8 mouse cellular contexts compared by ENCODE assay signal in genomic region chr4:136143193-136143976, GRCm38 (mm10). TPM values are rescaled to one million over a fixed set of nuclear protein-coding genes. Genes with fewer than 3 reads are reported as not detected.
A peak's percentile ranks its signal among the peaks of the same experiment; 100 is the strongest.
DNase-seq lines count a peak whose midpoint lies in the region; ATAC-seq and TF ChIP-seq lines count a peak whose summit lies in the region.

Id3 (plus strand) TSS chr4:136143497.

- H3K4me3 ChIP-seq in forebrain, embryonic 15.5 days: peak within 1 kb of the TSS; percentile 47
- peak within 1 kb of the TSS; percentile 67 for H3K4me3 ChIP-seq in layer of hippocampus, adult 2 months
- H3K4me3 ChIP-seq in lung, embryonic 16.5 days (ENCODE audit: low read length): peak within 1 kb of the TSS; percentile 72

- no peaks in the 10 kb centered on the region for H3K36me3 ChIP-seq in forebrain, embryonic 15.5 days
- no peaks in the 10 kb centered on the region for H3K36me3 ChIP-seq in lung, embryonic 16.5 days (ENCODE audit: control insufficient read depth, insufficient read depth, low read length)

- DNase-seq in adrenal gland, postnatal 14 days: peak; percentile 98
- DNase-seq in heart, postnatal 36 days: peak; percentile 95 to 96
- peak; percentile 56 to 71 for DNase-seq in layer of hippocampus, adult 2 months (ENCODE audit: low spot score in 2 of 2)
- peak; percentile 95 for DNase-seq in ovary, adult 18-20 months (ENCODE audit: low spot score)
- DNase-seq in thymus, postnatal 0 days (ENCODE audit: low spot score): peak; percentile 94

- intact Hi-C loops in heart, postnatal 36 days (cut with DNase I): loop anchor here (5.0 to 10.0 kb wide), 3 partner anchors 139 to 1341 kb away; partner anchors contain the start of genes Pnrc2 and Zfp46

- peaks cover 25% of the 10 kb centered on the region for H3K27me3 ChIP-seq in forebrain, embryonic 15.5 days
- H3K27me3 ChIP-seq in lung, embryonic 16.5 days (ENCODE audit: control insufficient read depth, insufficient read depth, low read depth, low read length): no peaks in the 10 kb centered on the region

- TF ChIP-seq CTCF in layer of hippocampus, adult 2 months (conservative IDR thresholded peaks at IDR 0.05): no peak

- H3K4me1 ChIP-seq in forebrain, embryonic 15.5 days: peaks cover 61% of the 10 kb centered on the region
- H3K4me1 ChIP-seq in lung, embryonic 16.5 days (replicated peaks; ENCODE audit: control insufficient read depth, insufficient read depth, low read length): peaks cover 66% of the 10 kb centered on the region

- peak within 1 kb of the TSS; percentile 46 for H3K27ac ChIP-seq in forebrain, embryonic 15.5 days (replicated peaks)
- H3K27ac ChIP-seq in layer of hippocampus, adult 2 months: peak within 1 kb of the TSS; percentile 90
- H3K27ac ChIP-seq in lung, embryonic 16.5 days (ENCODE audit: low read length): peak within 1 kb of the TSS; percentile 100

- no peaks in the 10 kb centered on the region for H3K9me3 ChIP-seq in forebrain, embryonic 15.5 days
- no peaks in the 10 kb centered on the region for H3K9me3 ChIP-seq in lung, embryonic 16.5 days (ENCODE audit: control insufficient read depth, low read length)

- H3K4me2 ChIP-seq in forebrain, embryonic 15.5 days (replicated peaks): peak within 1 kb of the TSS; percentile 81
- H3K4me2 ChIP-seq in lung, embryonic 16.5 days (ENCODE audit: low read depth, low read length): peak within 1 kb of the TSS; percentile 67

- WGBS in forebrain, embryonic 15.5 days: 1% methylated on average over 39 of the region's 39 CpGs
- under 1% methylated on average over 39 of the region's 39 CpGs for WGBS in lung, embryonic 16.5 days

- peak within 1 kb of the TSS; percentile 57 for H3K9ac ChIP-seq in forebrain, embryonic 15.5 days (replicated peaks)
- H3K9ac ChIP-seq in lung, embryonic 16.5 days (ENCODE audit: low read length): peak within 1 kb of the TSS; percentile 94

- peak; percentile 77 for ATAC-seq in CD4-positive, CD25-positive, alpha-beta regulatory T cell, adult 4 months
- ATAC-seq in forebrain, embryonic 15.5 days (replicated peaks): peak; percentile 83
- peak; percentile 84 for ATAC-seq in lung, embryonic 16.5 days (ENCODE audit: low read depth)

RNA-seq across cellular contexts. Expression of gene Id3, which starts in this region (rescaled TPM):
- polyA plus RNA-seq in CD4-positive, CD25-positive, alpha-beta regulatory T cell, adult 4 months (2017; shearing (Covaris generic)): 100 to 1,000 TPM; 388 to 433 TPM
- total RNA-seq in adrenal gland, postnatal 14 days (2021): 91.3 and 98.0 TPM in 2 replicates
- 87.3 and 98.1 TPM in 2 replicates for polyA plus RNA-seq in forebrain, embryonic 15.5 days (2015; fragmentation: Nextera tagmentation; extraction: Ambion mirVana)
- 10 to 100 TPM; 58.1 to 63.9 TPM for total RNA-seq in heart, postnatal 36 days (2021)
- 10 to 100 TPM; 45.1 to 47.4 TPM for total RNA-seq in layer of hippocampus, adult 2 months (2021)
- 560 and 561 TPM in 2 replicates for polyA plus RNA-seq in lung, embryonic 16.5 days (2015; fragmentation: Nextera tagmentation; extraction: Ambion mirVana)
- 262 and 327 TPM in 2 replicates for polyA plus RNA-seq in thymus, postnatal 0 days (2015; fragmentation: Nextera tagmentation; extraction: Ambion mirVana)

Comparison
In these comparisons a context has a peak if more than half of its experiments do, and no peak if none do; other contexts are left out.
1. Peak in every context shown above with its lines: DNase-seq, ATAC-seq, H3K4me3 ChIP-seq and H3K27ac ChIP-seq.
2. H3K27ac ChIP-seq: peak in every context shown above with its lines; median percentile 100 in lung, embryonic 16.5 days; 90 in layer of hippocampus, adult 2 months; 46 in forebrain, embryonic 15.5 days.